Mouse (Mus musculus) liver, embryonic 16.5 days (tissue): Measurements from ENCODE around the gene Fchsd2. TPM values are rescaled to one million over a fixed set of nuclear protein-coding genes. Genes with fewer than 3 reads are reported as not detected.

Source experiments
- ATAC-seq: fragments of 200-750 bp; cut with Nextera tagmentation; 2 replicates; pipeline ENCODE4 v1.8.0; 2017; ENCODE audit warnings: low read depth, mild to moderate bottlenecking, moderate number of reproducible peaks, moderate library complexity
- H3K27ac ChIP-seq: fragments of 300-500 bp; sonication (generic); 2 replicates; pipeline ENCODE4 v1.5.1; 2014; ENCODE audit warnings: mild to moderate bottlenecking, low read length
- H3K27me3 ChIP-seq: fragments of 300-500 bp; sonication (generic); 2 replicates; pipeline ENCODE4 v1.6.1; 2014; ENCODE audit warnings: low read depth, low read length, mixed read lengths; ENCODE audit not compliant: control insufficient read depth, insufficient read depth
- H3K36me3 ChIP-seq: fragments of 300-500 bp; sonication (generic); 2 replicates; pipeline ENCODE4 v1.6.1; 2014; ENCODE audit warnings: mild to moderate bottlenecking; ENCODE audit not compliant: control insufficient read depth, insufficient read depth
- H3K4me1 ChIP-seq: fragments of 300-500 bp; sonication (generic); 2 replicates; pipeline ENCODE4 v1.6.1; 2014; ENCODE audit warnings: low read depth, low read length, mixed read lengths; ENCODE audit not compliant: control insufficient read depth
- H3K4me2 ChIP-seq: fragments of 300-500 bp; sonication (generic); 2 replicates; pipeline ENCODE4 v1.6.1; 2014; ENCODE audit warnings: low read depth, low read length, mixed read lengths
- H3K4me3 ChIP-seq: fragments of 300-500 bp; sonication (generic); 2 replicates; pipeline ENCODE4 v1.5.1; 2014; ENCODE audit warnings: low read depth, mild to moderate bottlenecking, low read length
- H3K9ac ChIP-seq: fragments of 300-500 bp; sonication (generic); 2 replicates; pipeline ENCODE4 v1.6.1; 2014; ENCODE audit warnings: low read depth, low read length
- H3K9me3 ChIP-seq: fragments of 300-500 bp; sonication (generic); replicated peaks from 2 replicates; pipeline ENCODE4 v1.6.1; 2016; ENCODE audit warnings: low read length; ENCODE audit not compliant: control insufficient read depth
- WGBS: fragments of 180-500 bp; shearing (Covaris S2); extraction: QIAGEN DNeasy Blood & Tissue Kit; methylation state at CpG from one replicate; pipeline ENCODE4 v1.1.7; 2014; ENCODE audit not compliant: insufficient replicate concordance; 5-methylcytosine and 5-hydroxymethylcytosine counted together
- polyA plus RNA-seq: library from polyadenylated mRNA; unstranded; fragments of >200 nt; fragmentation: Nextera tagmentation; extraction: Ambion mirVana; gene quantifications from 2 replicates; pipeline ENCODE4 v1.2.1, GENCODE M21; 2015

Fchsd2 gene
- polyA plus RNA-seq, 1 experiment from 2014 or later: 5.9 TPM

GRCm38 (mm10) chr7:101271602-101272001, 178.9 kb downstream of the Fchsd2 start:
- Histone ChIP-seq H3K9me3 (no peaks in the 10 kb centered on the region), H3K4me3 (no peak overlapping the region), H3K36me3 (no peaks in the 10 kb centered on the region; the same call in none of the 2 replicates), H3K9ac (no peak overlapping the region), H3K4me1 (peaks cover 10% of the 10 kb centered on the region), H3K27ac (no peak overlapping the region), H3K27me3 (no peaks in the 10 kb centered on the region), H3K4me2 (no peak overlapping the region)
- no peak for ATAC-seq
- WGBS: 51% methylated on average over 1 of the region's 1 CpGs

GRCm38 (mm10) chr7:101272466-101273160, 179.9 kb downstream of the Fchsd2 start:
- H3K9me3 ChIP-seq: no peaks in the 10 kb centered on the region
- no peak overlapping the region for H3K27ac ChIP-seq
- H3K4me2 ChIP-seq: peak overlapping the region; percentile 17; the same call in 1 of the 2 replicates
- no peaks in the 10 kb centered on the region for H3K27me3 ChIP-seq
- H3K4me3 ChIP-seq: no peak overlapping the region
- peaks cover 10% of the 10 kb centered on the region for H3K4me1 ChIP-seq
- H3K9ac ChIP-seq: no peak overlapping the region
- no peaks in the 10 kb centered on the region; the same call in none of the 2 replicates for H3K36me3 ChIP-seq
- ATAC-seq: peak; percentile 85
- WGBS: 59% methylated on average over 8 of the region's 8 CpGs

GRCm38 (mm10) chr7:101282721-101283120, 190.1 kb downstream of the Fchsd2 start:
- Histone ChIP-seq H3K4me1 (no peaks in the 10 kb centered on the region), H3K9ac (no peak overlapping the region), H3K9me3 (no peaks in the 10 kb centered on the region), H3K27ac (no peak overlapping the region), H3K27me3 (no peaks in the 10 kb centered on the region), H3K4me2 (no peak overlapping the region), H3K36me3 (no peaks in the 10 kb centered on the region; the same call in 1 of the 2 replicates), H3K4me3 (no peak overlapping the region)
- ATAC-seq: no peak
- 70% methylated on average over 3 of the region's 3 CpGs for WGBS

GRCm38 (mm10) chr7:101284504-101284903, 191.8 kb downstream of the Fchsd2 start:
- no peaks in the 10 kb centered on the region for H3K9me3 ChIP-seq
- no peaks in the 10 kb centered on the region for H3K27me3 ChIP-seq
- H3K27ac ChIP-seq: no peak overlapping the region
- no peak overlapping the region for H3K4me3 ChIP-seq
- ATAC-seq: no peak
- no peak overlapping the region for H3K9ac ChIP-seq
- WGBS: 70% methylated on average over 1 of the region's 1 CpGs
- no peaks in the 10 kb centered on the region for H3K4me1 ChIP-seq
- H3K36me3 ChIP-seq: no peaks in the 10 kb centered on the region; the same call in 1 of the 2 replicates
- H3K4me2 ChIP-seq: no peak overlapping the region

- no peaks in the 10 kb centered on the region; the same call in 1 of the 2 replicates for H3K36me3 ChIP-seq
- no peak overlapping the region for H3K4me2 ChIP-seq
- 69% methylated on average over 4 of the region's 4 CpGs for WGBS
- no peak overlapping the region for H3K27ac ChIP-seq
- no peaks in the 10 kb centered on the region for H3K27me3 ChIP-seq
- H3K9ac ChIP-seq: no peak overlapping the region
- no peaks in the 10 kb centered on the region for H3K4me1 ChIP-seq
- ATAC-seq: no peak
- H3K4me3 ChIP-seq: no peak overlapping the region
- no peaks in the 10 kb centered on the region for H3K9me3 ChIP-seq
These were observed 194.2 kb downstream of the Fchsd2 start for GRCm38 (mm10) chr7:101286891-101287290.

GRCm38 (mm10) chr7:101287820-101288219, 195.2 kb downstream of the Fchsd2 start:
- Histone ChIP-seq H3K27me3 (no peaks in the 10 kb centered on the region), H3K27ac (no peak overlapping the region), H3K9ac (no peak overlapping the region), H3K4me2 (no peak overlapping the region), H3K9me3 (no peaks in the 10 kb centered on the region), H3K36me3 (no peaks in the 10 kb centered on the region), H3K4me3 (no peak overlapping the region), H3K4me1 (no peaks in the 10 kb centered on the region)
- 60% methylated on average over 2 of the region's 2 CpGs for WGBS
- ATAC-seq: no peak

GRCm38 (mm10) chr7:101288436-101288835, 195.8 kb downstream of the Fchsd2 start:
- 41% methylated on average over 4 of the region's 4 CpGs for WGBS
- Histone ChIP-seq H3K4me3 (no peak overlapping the region), H3K27me3 (no peaks in the 10 kb centered on the region), H3K9me3 (no peaks in the 10 kb centered on the region), H3K4me1 (no peaks in the 10 kb centered on the region), H3K36me3 (no peaks in the 10 kb centered on the region), H3K27ac (no peak overlapping the region), H3K9ac (no peak overlapping the region), H3K4me2 (no peak overlapping the region)
- no peak for ATAC-seq

GRCm38 (mm10) chr7:101290401-101290800, 197.7 kb downstream of the Fchsd2 start:
- ATAC-seq: no peak
- Histone ChIP-seq H3K4me3 (no peak overlapping the region), H3K27me3 (no peaks in the 10 kb centered on the region), H3K9me3 (no peaks in the 10 kb centered on the region), H3K36me3 (no peaks in the 10 kb centered on the region), H3K27ac (no peak overlapping the region), H3K9ac (no peak overlapping the region), H3K4me2 (no peak overlapping the region), H3K4me1 (no peaks in the 10 kb centered on the region)
- 79% methylated on average over 10 of the region's 10 CpGs for WGBS

- Histone ChIP-seq H3K9ac (no peak overlapping the region), H3K27ac (no peak overlapping the region), H3K4me2 (no peak overlapping the region), H3K9me3 (no peaks in the 10 kb centered on the region), H3K36me3 (no peaks in the 10 kb centered on the region), H3K4me3 (no peak overlapping the region), H3K4me1 (no peaks in the 10 kb centered on the region), H3K27me3 (no peaks in the 10 kb centered on the region; the same call in 1 of the 2 replicates)
- no peak for ATAC-seq
- WGBS: 66% methylated on average over 5 of the region's 5 CpGs
These were observed 198.5 kb downstream of the Fchsd2 start for GRCm38 (mm10) chr7:101291211-101291610.
